Mouse (Mus musculus): ENCODE data around the gene Atf6b.

Gene Atf6b

GRCm38 (mm10) chr17:34692906-34693305, 46.0 kb downstream of the Atf6b start:
- DNase-seq (ENCODE audit: low read depth, low spot score): no peak

GRCm38 (mm10) chr17:34699575-34700408, 52.8 kb downstream of the Atf6b start:
- DNase-seq (ENCODE audit: low read depth, low spot score): no peak

GRCm38 (mm10) chr17:34700671-34701071, 53.7 kb downstream of the Atf6b start:
- DNase-seq (ENCODE audit: low read depth, low spot score): no peak
